Mouse (Mus musculus) left cerebral cortex, adult 11 months (tissue): Measurements from ENCODE around the gene Tmeff2.
"Not testable (repeated sequence)": the region's sequence is repeated elsewhere in the genome, so short reads cannot be mapped to it uniquely, and the experiment has no call there.

Experiments
- DNase-seq: peaks from one replicate; pipeline ENCODE4 v3.0.0; 2022; ENCODE audit warnings: low spot score

The Tmeff2 gene

DNA sequence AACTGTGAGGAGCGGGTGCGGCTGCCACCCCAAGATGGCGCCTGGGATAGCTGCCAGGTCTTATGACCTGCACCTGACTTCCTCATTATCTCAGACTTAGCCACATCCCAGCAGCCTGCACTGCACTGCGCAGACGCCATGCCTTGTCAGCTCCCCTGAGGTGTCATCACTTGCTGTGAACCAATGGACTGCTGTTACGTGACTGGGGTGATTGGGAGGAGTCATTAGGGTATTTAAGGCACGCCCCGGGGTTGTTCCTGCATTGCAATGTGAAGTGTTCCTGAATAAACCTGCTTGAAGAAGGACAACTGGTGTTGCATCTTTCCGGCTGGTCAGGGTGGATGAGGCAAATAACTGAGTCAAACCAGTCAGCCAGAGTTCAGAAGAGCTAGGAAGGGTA lies at the start of gene Tmeff2:
Gene Tmeff2 (plus strand): TSS at position 262 of the 400 bp plus-strand sequence.
- DNase-seq, result not testable (repeated sequence)

DNA sequence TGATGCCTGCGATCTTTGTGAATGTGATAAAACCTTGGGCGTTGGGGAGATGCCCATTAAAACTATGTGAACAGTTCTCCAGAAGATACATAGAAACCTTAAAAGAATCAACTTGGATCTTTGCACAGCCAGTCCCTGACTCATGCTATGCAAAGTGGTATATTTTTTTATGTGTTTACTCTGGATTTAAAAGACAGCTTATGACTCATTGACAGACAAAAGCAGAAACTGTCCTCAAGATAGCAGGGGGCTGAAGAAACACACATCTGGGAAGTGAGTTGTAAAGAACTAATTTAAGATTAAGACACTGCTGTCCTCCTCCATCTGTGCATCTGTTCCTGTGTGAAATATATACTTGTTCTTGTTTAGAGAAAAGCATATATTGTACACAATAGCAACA lies 38.9 kb upstream of the Tmeff2 start:
- no peak for DNase-seq

DNA sequence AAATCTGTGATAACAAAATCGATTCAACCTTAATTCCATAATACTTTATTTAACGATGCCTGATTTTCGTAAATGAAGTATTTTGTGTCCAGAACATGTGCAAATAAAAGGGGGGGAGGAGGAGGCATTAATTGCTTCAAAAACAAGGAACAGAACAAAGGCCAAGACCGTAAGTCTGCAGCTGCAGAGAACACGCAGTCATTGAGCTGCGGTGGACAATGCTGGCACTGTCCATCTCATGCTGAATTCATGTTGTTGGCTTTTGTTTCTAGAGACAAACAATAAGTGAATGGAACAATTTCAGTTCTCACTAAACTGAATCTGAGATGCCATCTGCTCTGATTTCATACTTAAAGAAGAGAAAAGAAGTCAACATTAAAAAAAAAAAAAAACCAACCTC lies 2.8 kb upstream of the Tmeff2 start:
- peak; percentile 25 for DNase-seq

DNA sequence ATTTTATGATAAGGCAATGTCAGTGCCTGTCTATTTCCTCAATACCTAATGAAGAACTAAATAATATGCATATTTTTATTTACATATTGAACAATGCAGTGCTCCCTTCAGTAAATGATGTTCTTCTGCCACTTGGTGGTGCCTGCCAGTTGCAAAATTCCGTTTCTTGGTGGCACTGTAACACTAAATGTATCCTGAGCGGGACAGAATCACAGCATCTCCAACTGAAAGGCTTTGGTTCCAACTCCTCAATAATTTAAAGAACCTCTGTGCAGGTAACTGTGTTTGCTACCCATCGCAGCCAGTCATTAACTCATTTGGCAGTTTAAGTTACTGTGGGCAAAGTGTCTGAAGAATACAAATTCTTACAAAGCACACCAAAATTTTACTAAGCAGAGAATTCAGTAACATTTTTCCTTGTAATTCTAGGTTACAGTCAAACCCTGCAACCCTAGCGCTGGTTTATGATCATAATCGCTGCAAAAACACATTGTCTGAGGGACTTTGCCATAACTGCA lies 24.4 kb downstream of the Tmeff2 start:
- peak; percentile 54 for DNase-seq

DNA sequence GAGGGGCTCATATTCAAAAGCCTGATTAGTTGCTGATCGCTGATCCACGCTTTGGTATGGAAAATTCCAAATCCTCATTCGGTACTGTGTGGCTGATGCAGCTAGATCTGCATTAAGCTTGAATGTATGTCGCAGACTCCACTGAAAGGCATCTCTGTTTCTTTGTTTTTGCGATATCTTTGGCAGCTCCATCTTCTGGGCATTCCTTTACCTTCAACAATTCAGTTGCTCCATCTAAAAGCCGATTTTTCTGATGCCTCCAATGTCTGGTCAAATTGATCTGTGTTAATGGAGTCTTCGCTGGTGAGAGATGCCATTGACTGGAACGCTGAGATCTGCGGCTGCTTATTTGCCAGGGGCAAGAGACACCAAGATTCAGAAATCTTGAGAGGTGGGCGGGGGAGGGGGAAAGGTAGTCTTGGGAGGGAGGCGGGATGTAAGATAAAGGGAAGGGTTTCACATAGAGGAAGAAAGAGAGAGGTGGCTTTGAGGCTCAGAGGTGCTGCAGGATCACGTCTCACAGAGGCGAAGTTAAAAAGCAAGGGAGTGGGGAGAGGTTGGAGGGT lies 25.0 kb downstream of the Tmeff2 start:
- DNase-seq, result peak; percentile 26

DNA sequence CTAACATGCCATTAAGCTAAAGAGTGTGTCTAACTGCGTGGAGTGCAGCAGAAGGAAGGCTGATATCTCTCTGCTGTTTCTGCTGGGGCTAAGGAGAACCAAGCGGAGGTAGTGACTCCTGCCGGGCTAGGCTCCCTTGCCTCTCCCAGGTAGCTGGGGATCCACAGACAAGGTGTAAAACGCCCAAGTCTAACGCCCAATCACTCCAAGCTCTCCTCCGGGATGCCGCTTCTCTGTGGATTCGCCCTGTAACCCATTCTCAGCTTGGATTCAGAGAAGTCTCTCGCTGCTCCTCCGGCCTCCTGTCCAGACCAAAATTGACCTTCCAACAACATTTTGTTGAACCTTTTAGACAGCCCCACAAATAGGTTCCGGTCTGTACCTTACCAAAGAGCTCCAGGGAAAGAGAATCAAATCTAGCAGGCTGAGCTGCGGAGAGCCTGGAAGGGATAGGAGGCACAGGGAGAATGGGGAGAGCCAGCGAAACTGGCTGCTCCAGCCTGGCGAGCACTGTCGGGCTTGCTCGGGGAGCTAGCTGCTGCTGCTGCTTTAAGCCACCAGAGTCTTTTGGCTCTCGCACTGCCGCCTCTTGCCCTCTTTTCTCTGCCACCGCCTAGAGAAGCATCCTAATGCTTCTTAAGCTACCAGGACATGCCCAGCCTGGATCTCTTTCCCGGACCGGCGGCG lies 26.1 kb downstream of the Tmeff2 start:
- DNase-seq, result peak; percentile 28

DNA sequence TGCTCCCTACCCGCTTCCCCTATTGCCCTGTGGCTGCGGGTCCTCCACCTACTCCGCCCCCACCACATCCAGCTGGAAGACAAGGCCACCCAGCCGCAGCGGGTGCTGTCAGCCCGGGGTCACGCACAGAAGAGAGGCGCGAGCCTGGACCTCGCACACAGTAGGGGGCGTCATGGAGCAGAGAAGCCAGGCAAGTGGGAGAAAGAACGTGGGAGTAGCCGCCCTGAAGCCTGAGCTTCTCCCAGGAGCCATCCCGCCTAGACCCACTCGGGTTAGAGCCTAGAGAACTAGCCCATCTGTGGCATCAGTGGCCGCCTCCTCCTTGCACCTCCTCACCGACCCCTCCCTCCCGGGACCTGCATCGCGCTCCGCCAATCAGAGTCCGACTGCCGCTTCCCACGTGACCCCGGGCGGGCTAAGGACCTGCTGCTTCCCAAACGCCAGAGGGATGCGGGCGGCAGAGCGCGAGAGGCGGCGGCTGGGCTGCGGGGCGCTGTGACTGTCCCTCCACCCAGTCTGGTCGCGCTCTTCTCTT lies 26.7 kb downstream of the Tmeff2 start:
- peak; percentile 96 for DNase-seq

DNA sequence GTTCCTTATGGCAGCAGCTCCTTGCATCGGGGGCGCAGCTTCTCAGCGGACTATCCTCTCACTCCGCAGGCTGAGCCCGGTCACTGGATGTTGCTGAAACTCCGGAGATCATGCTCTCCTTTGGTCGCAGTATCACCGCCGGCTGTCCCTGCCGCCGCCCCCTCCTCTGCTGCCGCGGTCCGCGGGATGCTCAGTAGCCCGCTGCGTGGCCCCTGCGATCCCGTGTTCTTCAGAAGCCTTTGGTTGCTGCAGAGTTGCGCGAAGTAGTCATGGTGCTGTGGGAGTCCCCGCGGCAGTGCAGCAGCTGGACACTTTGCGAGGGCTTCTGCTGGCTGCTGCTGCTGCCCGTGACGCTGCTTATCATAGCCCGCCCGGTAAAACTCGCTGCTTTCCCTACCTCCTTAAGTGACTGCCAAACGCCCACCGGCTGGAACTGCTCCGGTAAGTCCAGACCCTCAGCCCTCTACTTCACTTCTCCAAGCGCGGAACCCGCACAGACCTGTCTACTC lies 27.3 kb downstream of the Tmeff2 start:
- DNase-seq, result peak; percentile 33

DNA sequence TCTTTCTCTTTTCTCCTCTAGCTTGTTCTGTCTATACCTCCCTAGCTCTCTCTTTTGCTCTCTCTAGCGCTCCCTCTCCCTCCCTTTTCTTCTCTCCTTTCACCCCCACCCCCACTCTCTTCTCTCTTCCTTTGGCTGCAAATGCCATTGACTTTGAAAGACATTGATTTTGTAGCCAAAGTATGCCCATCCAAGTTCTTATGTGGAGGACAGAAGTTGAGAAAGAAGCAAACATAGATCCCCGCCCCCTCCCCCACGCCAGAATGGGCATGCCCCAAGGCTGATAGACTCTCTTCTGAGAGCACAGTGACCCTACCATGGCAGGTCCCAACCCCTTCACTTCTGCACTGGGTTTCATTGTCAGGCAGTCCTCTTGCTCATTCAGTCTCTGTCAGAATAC lies 28.3 kb downstream of the Tmeff2 start:
- DNase-seq, result no peak

DNA sequence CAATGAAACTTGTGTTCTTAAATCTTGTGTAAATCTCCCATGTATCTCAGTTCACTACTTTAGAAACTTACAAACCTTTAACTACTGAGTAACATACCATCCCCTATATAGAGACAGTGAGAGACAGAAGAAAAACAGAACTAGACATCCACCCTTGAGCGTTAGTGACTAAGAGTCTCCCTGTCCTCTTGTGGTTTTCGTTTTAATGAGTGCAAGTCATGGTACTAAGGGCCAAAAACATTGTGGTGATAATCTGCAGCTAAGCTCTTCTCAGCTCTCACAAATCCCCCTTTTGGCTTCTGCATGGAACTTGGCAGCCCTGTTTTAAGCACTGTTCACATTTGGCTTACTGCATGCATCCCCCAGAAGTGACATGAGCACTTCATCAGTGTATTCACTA lies 34.6 kb downstream of the Tmeff2 start:
- no peak for DNase-seq

DNA sequence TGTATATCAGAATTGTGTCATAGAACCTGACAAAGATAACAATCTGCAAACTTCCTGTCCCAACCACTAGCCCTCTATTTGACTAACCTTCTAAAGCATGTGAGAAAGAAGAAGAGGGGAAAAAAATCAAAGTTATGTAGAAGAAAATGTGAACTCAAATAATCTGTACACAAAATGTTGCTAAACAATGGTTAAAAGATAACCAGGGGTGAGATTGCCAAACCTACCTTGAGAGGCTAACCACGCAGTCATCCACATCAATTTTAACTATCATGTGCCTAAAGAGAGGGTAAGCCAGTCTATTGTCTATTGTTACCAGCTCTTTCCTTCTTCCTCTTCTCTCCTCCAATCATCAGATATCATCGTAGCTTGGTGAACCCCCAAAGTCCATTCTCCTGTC lies 35.0 kb downstream of the Tmeff2 start:
- no peak for DNase-seq

DNA sequence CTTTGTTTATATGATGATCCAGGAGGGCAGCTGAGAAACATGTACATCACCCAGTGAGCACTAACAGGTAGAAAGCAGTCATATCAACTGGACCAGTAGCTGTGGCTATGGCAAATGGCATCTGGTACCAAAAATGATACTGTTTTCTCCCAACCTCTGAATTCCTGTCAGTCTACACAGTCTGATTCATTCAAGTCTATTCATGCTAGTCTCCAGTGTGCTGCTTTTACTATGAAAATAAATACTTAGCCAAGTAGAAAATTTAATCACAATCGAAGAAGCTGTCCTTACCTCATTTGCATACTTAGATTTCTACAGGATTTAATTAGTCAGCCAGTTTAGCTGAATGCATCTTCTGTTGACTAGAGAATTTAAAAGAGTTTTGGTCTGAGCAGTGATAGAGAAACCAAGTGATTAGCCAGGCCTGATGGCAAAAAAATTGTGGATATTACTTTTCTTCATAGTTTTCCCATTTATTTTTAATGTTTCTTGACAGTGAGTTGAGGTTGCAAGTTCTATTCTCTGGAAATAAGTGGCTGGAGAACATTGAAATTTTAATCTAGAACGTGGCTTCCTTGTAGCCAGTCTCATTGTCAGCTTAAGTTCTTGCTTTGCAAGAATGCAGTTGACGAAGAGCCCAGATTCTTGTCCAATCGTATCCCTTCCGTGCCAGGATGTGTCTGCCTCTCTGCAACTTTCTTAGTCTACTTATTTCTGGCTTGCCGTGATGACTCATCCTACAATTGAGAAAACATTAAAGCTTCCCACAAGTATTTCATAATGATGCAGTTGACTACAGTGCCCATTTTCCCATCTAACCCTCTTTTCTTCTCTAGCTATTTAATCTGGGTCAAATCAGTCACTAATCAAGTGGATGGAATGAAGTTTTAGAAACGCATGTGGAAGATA lies 39.9 kb downstream of the Tmeff2 start:
- DNase-seq, result peak; percentile 17

DNA sequence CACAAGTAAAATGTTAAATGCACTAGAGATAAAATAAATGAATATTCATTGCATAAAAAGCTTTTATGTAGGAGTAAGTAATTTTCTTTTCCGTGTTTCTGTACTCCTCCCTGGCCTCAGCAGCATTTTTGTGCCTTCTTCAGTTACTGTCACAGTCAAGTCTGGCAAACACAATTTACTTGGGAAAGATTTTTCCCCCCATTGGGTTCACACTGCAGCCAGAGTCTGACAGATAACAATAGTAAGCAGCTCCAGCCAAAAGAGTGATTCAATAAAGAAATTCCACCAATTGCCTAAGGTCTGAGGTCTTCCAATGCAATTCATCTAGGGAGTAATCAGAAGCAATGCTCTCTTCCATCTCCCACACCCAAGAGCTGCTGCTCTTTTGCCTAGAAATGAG lies 48.1 kb downstream of the Tmeff2 start:
- DNase-seq, result no peak

DNA sequence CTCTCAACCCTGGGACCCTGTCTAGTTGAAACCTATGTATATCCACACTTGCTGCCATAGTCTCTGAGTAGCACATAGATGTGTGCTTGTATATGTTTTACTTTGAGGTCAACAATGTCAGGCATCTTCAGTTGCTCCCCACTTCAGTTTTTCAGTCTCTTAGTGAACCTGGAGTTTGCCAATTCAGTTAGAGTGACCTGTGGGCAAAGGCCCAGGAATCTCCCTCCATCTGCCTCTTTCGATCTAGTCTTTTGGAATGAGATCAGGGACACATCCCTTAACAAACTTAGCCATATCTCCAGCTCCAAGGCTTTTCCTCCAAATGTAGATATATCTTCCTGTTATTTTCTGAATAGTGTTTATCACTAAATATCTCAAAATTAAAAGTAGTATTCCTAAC lies 58.4 kb downstream of the Tmeff2 start:
- no peak for DNase-seq

DNA sequence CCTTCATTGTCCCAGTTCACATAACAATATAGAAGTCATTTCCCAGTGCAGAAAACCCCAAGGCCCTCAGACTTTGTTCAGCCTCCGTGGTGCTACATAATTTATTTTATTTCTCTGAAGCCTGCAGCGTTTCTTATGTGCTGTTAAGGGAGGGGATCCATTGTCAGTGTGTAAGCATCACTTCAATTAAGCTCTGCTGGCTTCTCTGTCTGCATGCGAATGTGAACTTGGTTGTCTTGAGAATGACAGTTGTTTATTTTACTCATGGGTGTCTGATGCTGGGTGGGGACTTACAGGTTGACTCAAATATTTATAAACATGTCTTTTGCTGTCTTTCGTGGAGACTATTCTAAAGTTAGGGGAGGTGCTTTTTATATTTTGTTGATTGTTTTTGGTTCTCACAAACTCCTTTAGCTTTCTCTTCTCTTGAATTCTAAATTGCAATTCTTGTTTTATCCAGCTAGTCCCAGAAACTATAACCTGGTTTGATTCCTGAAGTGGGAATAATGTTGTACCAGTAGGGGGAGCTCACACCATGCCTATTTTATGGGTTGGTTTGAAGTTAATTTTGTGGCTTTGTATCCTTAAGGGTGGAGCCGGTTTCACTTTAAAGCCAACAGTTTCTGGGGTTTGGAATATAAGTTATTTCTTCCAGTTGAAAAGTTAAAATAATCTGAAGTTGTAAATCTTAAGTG lies 61.7 kb downstream of the Tmeff2 start:
- DNase-seq, result peak; percentile 67

DNA sequence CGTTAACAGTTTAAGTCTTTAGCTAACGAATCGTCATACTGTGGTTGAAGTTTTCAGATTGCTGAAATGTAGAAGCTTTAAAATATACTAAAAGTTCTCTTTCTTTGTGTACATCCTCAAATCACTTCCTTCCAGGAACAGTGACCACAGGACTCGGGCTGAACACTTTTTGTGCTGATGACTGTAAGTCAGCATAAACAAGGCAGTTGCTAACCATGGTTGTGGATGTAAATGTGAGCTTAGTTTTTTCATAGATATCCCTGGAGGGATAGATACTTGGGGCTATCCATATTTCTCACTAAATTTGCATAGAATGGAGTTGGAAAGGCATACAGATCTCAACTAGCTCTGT lies 62.2 kb downstream of the Tmeff2 start:
- DNase-seq, result no peak

DNA sequence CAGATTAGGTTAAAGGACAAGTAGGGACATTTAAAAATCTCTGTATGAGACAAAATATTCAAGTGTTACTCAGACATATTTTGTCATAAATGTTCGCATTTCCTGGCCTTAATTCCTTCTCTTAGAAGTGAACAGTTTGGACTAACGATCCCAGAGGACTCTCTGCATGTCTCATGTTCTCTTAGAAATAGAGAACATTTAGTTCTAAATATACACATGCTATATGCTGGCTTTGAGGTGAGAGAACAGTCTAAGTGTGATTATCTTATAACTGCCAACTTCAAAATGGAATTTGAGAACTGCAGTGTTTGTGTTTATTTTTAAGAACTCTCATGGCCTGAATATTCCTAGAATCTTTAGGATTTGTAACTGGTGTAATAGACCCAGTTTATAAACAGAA lies 69.2 kb downstream of the Tmeff2 start:
- DNase-seq, result no peak

DNA sequence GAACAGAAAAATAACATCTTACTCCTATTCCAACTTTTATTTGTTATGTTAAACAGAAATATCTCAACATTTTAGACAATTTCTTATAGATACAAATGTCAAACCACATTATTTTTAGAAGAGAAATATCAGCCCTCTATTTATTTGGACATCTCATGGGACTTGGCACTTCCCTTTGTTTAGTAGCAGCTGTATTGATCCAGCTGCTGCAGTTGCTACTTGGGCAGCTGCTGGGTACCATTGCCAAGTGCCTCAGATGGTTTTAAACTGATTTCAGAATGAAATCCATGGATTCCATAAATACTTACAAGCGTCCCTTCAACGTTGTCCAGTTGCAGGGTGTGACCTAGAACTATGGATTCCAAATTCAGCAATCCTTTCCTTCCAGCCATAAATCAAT lies 70.4 kb downstream of the Tmeff2 start:
- DNase-seq, result no peak

DNA sequence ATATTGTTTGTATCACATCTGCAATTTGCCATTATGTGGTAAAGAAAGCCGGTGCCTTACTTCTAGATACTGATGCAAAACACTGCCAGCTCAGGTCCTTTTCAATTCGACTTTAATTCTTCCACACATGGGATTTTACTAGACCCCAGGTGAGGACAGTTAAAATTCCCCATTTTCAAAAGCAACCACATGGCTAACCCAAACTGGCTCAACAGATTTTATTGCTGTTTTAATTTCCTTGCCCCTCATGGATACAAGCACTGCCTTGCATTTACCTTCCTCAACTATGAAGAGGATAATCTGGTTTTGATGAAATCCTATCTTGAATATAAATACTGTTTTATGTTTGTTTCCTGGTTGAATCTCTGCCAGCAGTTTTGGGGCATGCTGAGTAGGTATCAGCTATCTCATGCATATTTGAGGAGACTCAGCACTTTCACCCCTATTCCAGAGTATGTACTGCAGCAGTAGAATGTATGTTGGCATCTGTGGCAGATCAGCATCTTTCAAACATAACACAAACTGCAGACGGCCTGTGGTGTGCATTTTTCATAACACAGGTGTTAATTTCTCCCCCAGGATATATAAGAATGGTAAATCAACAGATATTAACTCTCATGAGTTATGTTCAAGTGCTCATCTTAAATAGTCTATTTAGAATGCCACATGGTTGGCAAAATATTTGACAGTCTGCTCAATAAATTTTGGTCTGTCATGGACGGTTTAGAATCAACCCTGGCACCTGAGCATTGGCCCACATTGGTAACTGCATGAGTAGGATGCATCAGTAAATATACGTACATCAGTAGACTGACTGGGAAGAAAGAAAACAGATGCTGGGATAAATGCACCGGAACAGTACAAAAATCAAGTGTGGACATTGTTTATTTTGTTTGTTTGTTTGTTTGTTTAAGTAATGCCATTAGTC lies 72.3 kb downstream of the Tmeff2 start:
- no peak for DNase-seq

DNA sequence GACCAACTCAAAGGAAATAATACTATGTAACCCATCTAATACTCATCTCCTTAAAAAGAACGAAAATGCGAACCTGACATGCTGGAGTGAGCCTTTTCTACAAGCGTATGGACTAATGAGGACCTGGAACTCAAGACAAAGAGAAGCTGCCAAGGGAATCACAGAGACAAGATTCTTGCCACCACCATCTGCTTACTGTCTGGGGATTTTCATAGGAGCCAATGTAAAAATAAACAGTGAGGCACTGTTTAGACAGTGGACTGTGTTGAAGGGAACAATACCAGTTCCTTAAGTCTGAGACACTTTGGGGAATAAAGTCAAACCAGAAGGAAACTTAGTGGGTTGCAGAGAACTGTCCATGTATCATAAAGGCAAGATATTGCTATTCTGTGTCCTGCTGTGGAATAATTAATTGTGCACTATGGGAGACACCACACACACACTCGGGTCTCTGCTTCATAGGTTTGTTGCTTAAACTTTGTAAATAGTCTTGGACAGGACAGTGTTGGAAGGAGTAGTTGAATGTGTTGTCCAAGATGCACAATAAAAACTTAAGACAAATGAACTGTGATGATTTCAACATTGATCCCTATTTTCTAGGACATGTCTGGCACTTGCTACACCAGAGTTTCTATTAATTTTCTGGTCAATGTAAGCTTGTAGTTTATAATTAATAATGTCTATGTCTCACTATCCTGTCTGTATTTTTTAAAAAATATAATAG lies 79.1 kb downstream of the Tmeff2 start:
- no peak for DNase-seq
